ENCODE assay signal across 18 mouse cellular contexts in the genomic region with DNA sequence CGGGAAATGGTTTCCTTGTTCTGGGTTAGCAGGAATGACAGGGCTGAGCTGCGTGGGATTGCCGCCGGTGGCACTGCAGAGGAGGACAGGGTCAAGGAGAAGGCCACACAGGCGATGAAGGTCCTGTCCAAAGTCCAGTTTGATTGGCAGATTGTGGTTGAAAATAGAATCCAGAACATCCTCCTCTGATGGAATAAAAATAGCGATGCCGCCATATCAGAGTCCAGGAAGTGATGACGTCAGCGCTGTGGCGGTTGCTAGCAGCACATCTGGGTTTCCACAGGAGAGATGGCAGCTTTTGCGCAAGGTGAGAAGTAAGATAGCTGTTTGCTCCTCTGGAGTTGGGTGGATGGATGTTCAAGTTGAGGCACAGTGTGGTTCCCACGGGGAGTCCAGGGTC. TPM values are rescaled to one million over a fixed set of nuclear protein-coding genes. Genes with fewer than 3 reads are reported as not detected.
DNase-seq lines count a peak whose midpoint lies in the region; ATAC-seq lines count a peak whose summit lies in the region.
"Had no signal": no experiment of that assay in that cellular context is flagged by ENCODE, and none has a peak within 500 bp of the region (broad histone marks: within the 10 kb centered on the region; RNA-seq: fewer than 3 reads in every experiment).

No protein-coding gene starts in this region.

- no peaks in the 10 kb centered on the region for H3K9me3 ChIP-seq in heart, embryonic 12.5 days (replicated peaks)
- H3K9me3 ChIP-seq: neural tube, embryonic 13.5 days had no signal

- peaks cover 14% of the 10 kb centered on the region for H3K4me1 ChIP-seq in heart, embryonic 12.5 days (replicated peaks)
- H3K4me1 ChIP-seq: neural tube, embryonic 13.5 days had no signal

- WGBS in heart, embryonic 12.5 days, result 55% methylated on average over 12 of the region's 12 CpGs

- H3K4me3 ChIP-seq in heart, embryonic 12.5 days, result no peak overlapping the region
- H3K4me3 ChIP-seq: heart, adult 2 months; neural tube, embryonic 13.5 days had no signal

- H3K27ac ChIP-seq in heart, embryonic 12.5 days (ENCODE audit: poor library complexity, severe bottlenecking), result 0 out of 2 replicates have a peak overlapping the region, but pooled peaks have one; percentile 25
- H3K27ac ChIP-seq: heart, adult 2 months; kidney, postnatal 0 days; neural tube, embryonic 13.5 days had no signal

- peaks cover 59% of the 10 kb centered on the region for H3K36me3 ChIP-seq in heart, embryonic 12.5 days

- intact Hi-C loops in gastrocnemius, postnatal 14 days (cut with DNase I; ENCODE audit: low total_unique reads), result no loop called here

- no peak overlapping the region for H3K9ac ChIP-seq in heart, embryonic 12.5 days
- H3K9ac ChIP-seq: neural tube, embryonic 13.5 days had no signal

- H3K4me2 ChIP-seq in heart, embryonic 12.5 days, result no peak overlapping the region
- H3K4me2 ChIP-seq: neural tube, embryonic 13.5 days had no signal

- peak; percentile 89 for ATAC-seq in CD4-positive, CD25-positive, alpha-beta regulatory T cell, adult 4 months
- ATAC-seq in heart, embryonic 12.5 days (ENCODE audit: insufficient number of reproducible peaks, low FRiP score), result 0 out of 2 replicates have a peak, but pooled peaks have one; percentile 14
- peak; percentile 29; the same call in 1 of the 2 replicates for ATAC-seq in megakaryocyte progenitor cell, adult 5-6 weeks (replicated peaks; ENCODE audit: poor library complexity)
- ATAC-seq in monocyte, adult 5-6 weeks (replicated peaks; ENCODE audit: insufficient number of reproducible peaks, low FRiP score, low TSS enrichment, poor library complexity, severe bottlenecking), result no peak
- ATAC-seq: hindbrain, embryonic 16.5 days; midbrain, embryonic 16.5 days had no signal

- no peaks in the 10 kb centered on the region for H3K27me3 ChIP-seq in heart, embryonic 12.5 days (replicated peaks)
- H3K27me3 ChIP-seq: neural tube, embryonic 13.5 days had no signal

- DNase-seq in 416B (ENCODE audit: low read depth), result peak; percentile 84
- no peak for DNase-seq in cerebellum, adult 11-12 months
- no peak for DNase-seq in gastrocnemius, postnatal 14 days
- no peak for DNase-seq in kidney, adult 11 months
- DNase-seq: cerebellum, postnatal 25 days; lung, adult 18-20 months; lung, postnatal 4 days; retina, postnatal 1 day; spleen, adult 18-20 months had no signal

RNA-seq across cellular contexts. Expression of gene Bid, which starts 15.9 kb away (rescaled TPM):
- polyA plus RNA-seq in CD4-positive, CD25-positive, alpha-beta regulatory T cell, adult 4 months (2017; shearing (Covaris generic)), result 10 to 100 TPM; 51.9 to 73.2 TPM
- polyA plus RNA-seq in heart, embryonic 12.5 days (2016; fragmentation: Nextera tagmentation; extraction: Ambion mirVana), result 9.3 and 10.3 TPM in 2 replicates
- total RNA-seq in megakaryocyte progenitor cell, adult 5-6 weeks (2015), result 89.7 and 91.0 TPM in 2 replicates
- total RNA-seq in megakaryocyte progenitor cell, adult 5-6 weeks (2017), result 51.7 and 55.4 TPM in 2 replicates
- total RNA-seq in monocyte, adult 5-6 weeks (2017), result 19.8 to 42.0 TPM (median 21.4 TPM) in 3 replicates
- total RNA-seq in gastrocnemius, postnatal 14 days (2021), result 1 to 10 TPM; 1.8 to 2.3 TPM
